Mouse (Mus musculus) liver, adult (tissue): ENCODE data around the gene Olfr231.

Experiments used
- GATA4 ChIP-seq: IDR thresholded peaks from 2 replicates; pipeline ENCODE4 v1.6.1; 2014; ENCODE audit warnings: mild to moderate bottlenecking, low read length; ENCODE audit not compliant: insufficient replicate concordance

The Olfr231 gene

GRCm38 (mm10) chr1:174121062-174121461, at the start of gene Olfr231:
TSS of gene Olfr231 (minus strand) at chr1:174121162.
- no peak for TF ChIP-seq GATA4

DNA sequence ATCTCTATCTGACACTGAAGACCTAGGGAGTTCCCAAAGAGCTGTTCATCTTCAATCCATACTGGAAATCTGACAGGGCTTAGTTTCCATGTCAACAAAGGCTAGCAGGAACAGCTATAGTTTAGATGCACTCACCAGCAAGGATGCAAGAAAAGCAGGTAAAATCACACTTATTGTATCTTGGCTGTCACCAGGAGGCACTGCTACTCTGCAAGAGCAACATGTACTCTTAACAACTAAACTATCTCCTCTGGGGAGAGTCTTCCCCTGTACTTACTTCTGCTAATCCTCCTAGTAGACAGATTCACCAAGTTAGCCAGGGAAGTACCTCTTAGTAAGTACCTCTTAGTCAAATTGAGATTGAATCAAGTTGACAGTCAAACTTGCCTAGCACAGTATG, 48.1 kb upstream of the Olfr231 start:
- TF ChIP-seq GATA4: no peak

DNA sequence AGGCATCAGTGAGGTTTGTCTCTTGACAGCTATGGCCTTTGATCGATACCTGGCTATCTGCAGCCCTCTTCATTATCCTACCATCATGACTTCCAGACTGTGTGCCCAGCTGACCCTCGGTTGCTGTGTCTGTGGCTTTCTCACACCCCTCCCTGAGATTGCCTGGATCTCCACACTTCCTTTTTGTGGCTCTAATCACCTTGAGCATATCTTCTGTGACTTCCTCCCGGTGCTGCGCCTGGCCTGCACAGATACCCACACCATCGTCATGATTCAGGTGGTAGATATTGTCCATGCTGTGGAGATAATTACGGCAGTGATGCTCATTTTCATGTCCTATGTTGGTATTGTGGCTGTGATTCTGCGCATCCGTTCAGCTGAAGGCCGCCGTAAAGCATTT, 38.1 kb upstream of the Olfr231 start:
- TF ChIP-seq GATA4: no peak

- TF ChIP-seq GATA4: no peak
These were observed 37.5 kb upstream of the Olfr231 start for GRCm38 (mm10) chr1:174158512-174158911.

GRCm38 (mm10) chr1:174157622-174158021, 36.7 kb upstream of the Olfr231 start:
- no peak for TF ChIP-seq GATA4

DNA sequence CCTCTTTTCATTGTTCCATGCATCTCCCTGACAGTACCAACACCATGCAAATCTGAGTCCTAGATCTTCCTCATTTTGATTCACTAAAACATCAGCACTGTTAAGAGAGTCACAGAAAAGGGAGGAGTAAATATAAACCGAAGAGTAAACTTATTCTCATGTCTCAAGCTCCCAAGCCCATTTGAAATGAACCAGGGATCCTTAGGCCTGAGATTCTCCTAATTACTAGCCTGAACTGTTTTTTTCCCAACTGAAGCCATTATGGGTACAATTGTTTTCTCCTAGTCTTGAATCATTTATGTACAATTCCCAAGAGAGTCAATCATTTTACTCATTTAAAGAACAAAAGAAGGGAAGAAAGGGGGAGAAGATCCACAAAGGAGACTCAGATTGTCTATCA, 34.4 kb upstream of the Olfr231 start, which contains the start of gene Olfr420:
Gene Olfr420 (plus strand): TSS at position 301 of the 400 bp plus-strand sequence.
- no peak for TF ChIP-seq GATA4

DNA sequence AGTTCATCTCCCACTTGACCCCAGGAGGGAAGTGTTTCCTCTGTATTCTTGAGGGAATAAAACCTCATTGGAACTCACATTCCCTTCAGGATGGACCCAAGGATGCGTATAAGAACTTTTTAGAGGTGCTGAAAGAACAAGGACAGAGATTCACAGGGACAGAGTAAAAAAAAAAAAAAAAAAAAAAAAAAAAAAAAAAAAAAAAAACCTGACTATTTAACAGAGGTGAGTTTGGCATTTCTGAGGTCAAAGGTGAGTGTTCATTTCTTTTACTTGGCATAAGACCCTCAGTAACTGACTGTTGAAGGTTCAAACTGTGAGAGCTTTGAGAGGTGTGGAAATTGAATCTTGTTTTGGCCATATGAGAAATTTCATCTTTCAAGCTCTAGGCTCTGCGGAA, 28.3 kb upstream of the Olfr231 start:
- no peak for TF ChIP-seq GATA4

DNA sequence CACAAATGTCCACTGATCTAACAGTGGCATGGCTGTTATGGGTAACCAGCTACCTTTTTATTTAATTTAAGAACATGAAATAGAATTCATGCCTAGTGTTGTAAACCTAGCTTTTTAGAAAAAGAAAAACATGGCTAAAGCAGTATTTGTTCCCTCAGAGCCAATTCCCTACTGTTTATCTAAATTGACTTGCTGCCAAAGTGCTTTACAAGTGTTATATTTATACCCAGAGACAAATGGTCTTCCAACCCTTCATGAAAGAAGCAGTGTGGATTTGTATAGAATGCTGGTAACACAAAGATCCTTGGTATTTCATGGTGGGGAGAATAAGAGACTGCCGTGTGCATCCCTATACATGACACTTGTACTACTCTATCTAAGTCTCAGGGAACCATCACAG, 25.7 kb upstream of the Olfr231 start:
- no peak for TF ChIP-seq GATA4

- TF ChIP-seq GATA4: no peak
These were observed 20.4 kb upstream of the Olfr231 start for GRCm38 (mm10) chr1:174141384-174141783.

DNA sequence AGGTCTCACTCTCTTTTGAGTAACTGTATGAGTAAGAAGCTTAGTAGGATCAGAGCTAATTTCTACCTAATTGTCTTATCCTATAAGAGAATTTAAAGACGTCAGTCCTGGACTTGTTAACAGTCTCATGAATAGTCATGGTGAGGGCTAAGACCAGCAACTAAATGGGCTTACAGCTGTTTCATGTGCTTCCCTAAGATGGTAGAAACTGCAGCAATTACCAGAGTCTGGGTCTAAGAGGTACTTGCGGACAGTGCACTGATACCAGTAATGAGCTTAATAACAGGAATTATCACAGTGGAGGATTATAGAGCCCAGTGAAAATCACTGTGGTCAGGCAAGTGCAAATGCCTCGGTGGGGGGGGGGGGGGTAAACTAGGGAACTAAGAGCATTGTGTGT, 11.0 kb upstream of the Olfr231 start:
- TF ChIP-seq GATA4: no peak

DNA sequence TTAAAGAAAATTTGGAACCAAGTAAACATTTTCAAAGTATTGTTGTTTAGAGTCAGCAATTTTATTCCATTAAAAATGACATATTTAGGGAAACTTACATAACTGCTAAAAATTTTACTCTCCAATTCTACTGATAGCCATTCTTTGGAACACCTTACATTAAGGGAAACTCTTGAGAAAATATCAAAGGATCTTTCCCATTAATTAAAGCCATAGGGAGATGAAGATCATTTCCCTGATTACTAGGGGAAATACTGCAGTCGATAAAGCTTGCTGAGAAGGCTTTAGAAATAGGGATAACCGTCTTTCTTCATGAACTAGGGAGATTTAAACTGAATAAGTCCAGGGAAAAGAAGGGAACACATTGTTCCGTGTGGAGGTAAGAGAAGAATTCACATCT, 10.3 kb upstream of the Olfr231 start, which contains the start of gene Olfr424:
Gene Olfr424 (plus strand): TSS at position 301 of the 400 bp plus-strand sequence.
- TF ChIP-seq GATA4: no peak

DNA sequence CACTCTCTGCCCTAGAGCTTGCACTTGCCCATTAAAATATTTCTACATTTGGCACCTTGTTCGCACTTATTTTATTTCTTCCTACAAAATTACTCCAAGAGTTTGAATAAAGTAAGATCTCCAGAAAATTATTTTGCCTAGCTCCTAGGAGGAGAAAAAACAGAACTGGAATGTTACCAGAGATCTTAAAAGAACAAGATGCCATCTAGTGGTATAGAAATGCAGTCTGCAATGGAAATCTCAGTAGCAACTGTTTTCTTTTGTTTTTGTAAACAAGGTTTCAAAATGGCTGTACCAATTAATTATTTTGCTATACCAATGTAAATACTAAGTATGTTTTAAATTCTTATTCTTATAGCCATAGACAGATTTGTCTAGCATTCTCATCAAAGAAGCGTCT, 17.2 kb downstream of the Olfr231 start:
- TF ChIP-seq GATA4: no peak

- TF ChIP-seq GATA4: no peak
These were observed 24.4 kb downstream of the Olfr231 start, which contains the start of gene Olfr427 for GRCm38 (mm10) chr1:174096591-174096990. TSS of gene Olfr427 (plus strand) at chr1:174096891.

GRCm38 (mm10) chr1:174084031-174084430, 36.9 kb downstream of the Olfr231 start, which contains the start of gene Olfr429:
TSS of gene Olfr429 (plus strand) at chr1:174084331.
- TF ChIP-seq GATA4: no peak

- no peak for TF ChIP-seq GATA4
These were observed 54.7 kb downstream of the Olfr231 start, which contains the start of gene Olfr430 for GRCm38 (mm10) chr1:174066305-174066704. TSS of gene Olfr430 (plus strand) at chr1:174066605.
